Mouse (Mus musculus): ENCODE data around the gene Rsl24d1.
"Not testable (repeated sequence)": the region's sequence is repeated elsewhere in the genome, so short reads cannot be mapped to it uniquely, and the experiment has no call there.

The Rsl24d1 gene

DNA sequence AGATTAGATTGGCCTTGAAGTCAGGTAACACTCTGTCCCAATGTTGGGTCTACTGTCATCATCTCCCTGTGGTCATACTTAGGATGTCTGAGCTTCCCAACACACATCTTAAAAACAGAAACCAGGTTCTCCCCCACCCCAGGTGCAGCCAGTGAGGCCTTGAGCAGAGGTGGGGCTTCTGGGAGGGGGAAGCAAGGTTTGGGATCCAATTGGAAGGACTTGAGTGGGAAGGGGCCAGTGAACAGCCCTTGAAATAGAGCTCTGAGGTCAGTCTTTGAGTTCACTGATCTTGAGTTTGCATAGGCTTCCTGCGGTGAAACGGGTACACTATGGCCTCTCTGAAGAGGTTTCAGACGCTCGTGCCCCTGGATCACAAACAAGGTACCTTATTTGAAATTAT, 11.0 kb upstream of the Rsl24d1 start, which contains the start of gene Gm20509:
Gene Gm20509 (plus strand): TSS at position 290 of the 400 bp plus-strand sequence.
- no peak for DNase-seq

DNA sequence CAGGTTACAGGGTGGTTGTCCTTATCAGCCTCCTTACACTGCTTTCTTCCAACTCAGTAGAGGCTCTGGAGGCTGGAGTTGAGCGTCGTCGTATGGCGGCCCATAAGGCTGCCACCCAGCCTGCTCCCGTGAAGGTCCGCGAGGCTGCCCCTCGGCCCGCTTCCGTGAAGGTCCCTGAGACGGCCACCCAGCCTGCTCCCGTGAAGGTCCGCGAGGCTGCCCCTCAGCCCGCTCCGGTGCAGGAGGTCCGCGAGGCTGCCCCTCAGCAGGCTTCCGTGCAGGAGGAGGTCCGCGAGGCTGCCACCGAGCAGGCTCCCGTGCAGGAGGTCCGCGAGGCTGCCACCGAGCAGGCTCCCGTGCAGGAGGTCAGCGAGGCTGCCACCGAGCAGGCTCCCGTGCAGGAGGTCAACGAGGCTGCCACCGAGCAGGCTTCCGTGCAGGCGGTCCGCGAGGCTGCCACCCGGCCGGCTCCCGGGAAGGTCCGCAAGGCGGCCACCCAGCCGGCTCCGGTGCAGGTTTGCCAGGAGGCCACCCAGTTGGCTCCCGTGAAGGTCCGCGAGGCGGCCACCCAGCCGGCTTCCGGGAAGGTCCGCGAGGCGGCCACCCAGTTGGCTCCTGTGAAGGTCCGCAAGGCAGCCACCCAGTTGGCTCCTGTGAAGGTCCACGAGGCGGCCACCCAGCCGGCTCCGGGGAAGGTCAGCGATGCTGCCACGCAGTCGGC, 9.9 kb upstream of the Rsl24d1 start:
- peak; percentile 59 to 70 for DNase-seq

DNA sequence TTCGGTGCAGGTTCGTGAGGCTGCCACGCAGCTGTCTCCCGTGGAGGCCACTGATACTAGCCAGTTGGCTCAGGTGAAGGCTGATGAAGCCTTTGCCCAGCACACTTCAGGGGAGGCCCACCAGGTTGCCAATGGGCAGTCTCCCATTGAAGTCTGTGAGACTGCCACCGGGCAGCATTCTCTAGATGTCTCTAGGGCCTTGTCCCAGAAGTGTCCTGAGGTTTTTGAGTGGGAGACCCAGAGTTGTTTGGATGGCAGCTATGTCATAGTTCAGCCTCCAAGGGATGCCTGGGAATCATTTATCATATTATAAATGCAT, 9.4 kb upstream of the Rsl24d1 start:
- DNase-seq = no peak

DNA sequence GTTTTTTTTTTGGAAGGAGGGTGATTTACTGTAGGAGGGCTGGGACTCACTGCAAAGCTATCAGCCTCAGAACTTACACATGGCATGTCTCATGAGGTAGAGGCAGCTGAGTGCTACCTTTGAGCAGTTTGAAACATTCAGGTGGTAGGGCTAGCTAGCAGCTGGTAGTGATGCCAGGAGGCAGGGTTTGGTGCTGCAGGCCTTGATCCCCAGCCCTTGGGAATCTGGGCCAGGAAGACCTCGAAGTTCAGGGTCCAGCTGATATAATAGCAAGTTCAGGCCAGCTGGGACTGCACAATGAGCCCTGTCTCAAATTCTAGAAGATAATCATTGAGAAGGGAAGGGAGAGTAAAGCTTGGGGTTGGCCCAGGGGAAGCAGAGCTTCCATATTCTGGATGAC, 8.1 kb upstream of the Rsl24d1 start:
- DNase-seq = no peak

DNA sequence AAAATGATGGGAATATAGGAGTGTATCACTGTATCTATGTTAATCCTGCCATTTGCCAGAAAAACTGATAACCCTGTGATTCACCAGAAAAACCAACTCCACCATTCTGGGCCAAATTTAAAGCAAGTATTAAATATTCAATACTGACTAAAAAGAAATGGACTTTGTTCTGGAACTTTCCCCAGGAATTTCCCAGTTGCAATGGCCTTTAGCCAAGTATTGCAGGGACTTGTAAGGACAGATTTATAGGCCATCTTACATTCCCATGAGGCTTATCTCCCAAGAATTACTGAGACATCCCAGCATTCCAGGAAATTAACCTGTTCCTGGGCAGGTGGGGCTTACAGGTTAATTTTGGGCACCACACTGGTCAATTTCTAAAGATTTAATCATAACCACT, 7.5 kb upstream of the Rsl24d1 start:
- DNase-seq = no peak

DNA sequence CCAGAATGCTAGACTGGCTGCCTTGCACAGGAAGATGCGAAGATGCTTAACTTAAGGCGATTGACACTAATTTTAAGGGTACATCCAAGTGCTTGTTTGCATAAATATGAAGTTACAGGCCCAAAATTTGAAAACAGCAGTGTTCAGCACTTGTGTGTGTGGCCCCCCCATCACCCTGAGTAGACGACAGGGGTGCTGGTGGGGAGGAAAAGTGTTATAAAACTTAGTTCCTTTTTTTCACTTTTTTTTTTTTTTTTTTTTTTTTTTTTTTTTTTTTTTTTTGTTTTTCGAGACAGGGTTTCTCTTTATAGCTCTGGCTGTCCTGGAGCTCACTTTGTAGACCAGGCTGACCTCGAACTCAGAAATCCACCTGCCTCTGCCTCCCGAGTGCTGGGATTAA, 3.5 kb downstream of the Rsl24d1 start:
- not testable (repeated sequence) for DNase-seq

DNA sequence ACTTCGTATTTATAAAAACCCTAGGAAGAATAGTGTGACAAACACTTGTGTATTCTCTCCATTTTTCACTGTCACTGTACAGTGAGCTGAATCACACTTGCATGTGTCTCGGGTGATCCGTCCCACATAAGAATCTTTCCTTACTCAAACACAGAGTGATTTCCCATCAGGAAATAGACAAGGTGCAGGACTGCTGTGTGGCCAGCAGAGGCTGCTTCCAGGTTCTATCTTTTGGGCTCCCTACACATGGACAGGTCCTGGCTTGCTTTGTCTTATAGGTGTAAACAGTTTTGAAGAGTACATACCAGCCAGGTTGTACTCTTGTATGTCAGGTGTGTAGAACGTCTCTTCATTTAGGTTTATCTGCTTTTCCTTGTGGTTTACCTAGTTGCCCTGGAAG, 4.8 kb downstream of the Rsl24d1 start:
- no peak for DNase-seq

DNA sequence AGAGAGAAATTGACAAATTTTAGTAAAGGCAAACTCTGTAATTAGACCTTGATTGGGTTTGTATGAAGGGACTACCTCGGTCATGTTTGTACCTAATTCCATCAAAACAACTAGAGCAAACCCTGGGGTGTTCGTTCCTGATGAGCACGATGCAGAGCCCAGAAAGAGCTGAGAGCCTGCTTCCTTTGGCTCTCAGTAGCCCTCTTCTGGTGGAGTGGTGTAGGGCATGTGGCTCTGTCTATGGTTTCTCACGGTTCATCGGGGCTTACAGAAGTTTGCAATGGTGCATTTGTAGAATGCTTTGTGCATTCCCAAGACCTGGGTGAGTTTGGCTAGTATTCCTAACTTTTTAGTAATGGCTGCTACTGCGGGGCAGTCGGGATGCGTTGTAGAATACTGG, 8.5 kb downstream of the Rsl24d1 start:
- peak; percentile 54 to 56 for DNase-seq

DNA sequence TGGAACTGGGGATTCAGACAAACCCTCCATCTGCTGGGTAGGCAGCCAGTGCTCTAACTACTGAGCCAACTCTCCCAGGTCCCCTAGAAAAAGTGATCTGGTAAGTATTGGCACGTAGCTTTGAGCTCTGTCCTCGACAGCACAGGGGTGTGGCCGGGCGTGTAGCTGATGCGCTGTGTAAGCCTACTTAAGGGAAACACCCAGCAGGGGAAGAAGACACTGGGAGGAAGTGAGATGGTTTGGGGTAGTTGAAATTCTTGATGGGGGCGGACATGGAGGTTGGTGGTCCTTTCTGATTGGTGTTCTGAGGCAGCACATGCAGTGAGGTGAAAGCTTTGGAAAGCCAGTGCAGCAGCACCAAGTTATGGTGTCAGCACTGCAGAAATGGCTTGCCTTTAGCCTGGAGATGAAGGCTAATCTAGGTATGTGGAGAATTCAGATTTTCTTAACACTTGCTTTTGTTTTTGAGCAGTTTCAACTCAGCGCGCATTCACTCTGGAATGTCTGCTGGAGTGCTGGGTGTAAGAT, 11.9 kb downstream of the Rsl24d1 start:
- no peak for DNase-seq

DNA sequence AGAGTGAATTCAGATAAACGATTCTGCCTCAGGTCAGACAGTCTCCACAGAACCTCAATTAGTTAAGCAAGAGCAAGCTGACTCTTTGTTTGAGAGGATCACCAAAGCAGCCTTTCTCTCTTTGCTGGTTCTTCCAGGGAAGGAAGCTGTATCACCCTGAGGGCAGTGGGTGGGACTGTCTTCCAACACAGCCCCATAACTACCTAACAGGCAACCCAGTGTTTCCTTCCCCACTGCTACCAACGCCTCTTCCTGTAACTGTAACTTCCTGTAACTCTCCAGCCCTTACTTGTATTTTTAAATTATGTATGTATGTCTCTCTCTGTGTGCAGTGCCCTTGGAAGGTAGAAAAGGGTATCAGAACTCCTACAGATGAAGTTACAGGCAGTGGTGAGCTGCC, 14.2 kb downstream of the Rsl24d1 start:
- no peak for DNase-seq

DNA sequence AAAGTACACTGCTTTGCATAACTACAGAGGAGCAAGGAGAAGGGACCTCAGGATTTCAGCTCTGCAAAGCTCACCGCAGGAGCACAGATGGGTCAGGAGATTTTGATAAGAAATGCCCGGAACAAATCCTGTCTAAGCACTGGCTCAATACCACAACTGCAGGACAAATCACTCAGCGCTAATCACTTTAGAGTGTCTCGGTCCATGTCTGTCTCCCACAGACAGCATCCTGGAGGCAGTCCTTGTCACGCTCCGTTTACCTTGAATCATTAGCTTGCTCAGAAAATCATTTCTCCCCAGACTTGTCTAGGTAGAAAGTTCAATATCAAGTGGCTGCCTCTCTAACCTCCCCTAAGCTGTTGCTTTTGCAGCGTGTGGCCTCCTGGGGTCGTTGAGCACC, 16.6 kb downstream of the Rsl24d1 start:
- DNase-seq = peak in 1 of 2 experiments; percentile 6

DNA sequence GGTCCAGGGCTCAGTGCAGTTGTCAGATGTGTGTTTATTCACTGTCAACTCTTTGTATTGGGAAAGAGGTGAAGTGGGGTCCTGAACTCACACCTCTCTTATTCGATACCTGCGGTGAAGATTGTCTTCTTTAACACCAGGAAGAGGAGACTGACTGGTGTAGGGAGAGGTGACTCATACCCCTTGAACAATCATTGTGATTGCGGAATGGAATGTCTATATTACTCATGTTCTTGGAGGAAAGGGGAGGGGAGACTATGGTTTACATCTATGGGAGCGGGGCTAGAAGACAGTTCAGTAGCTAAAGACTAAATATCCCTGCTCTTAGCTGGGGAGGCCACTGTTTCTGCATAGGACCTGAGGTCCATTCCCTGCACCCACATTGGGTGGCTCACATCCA, 17.3 kb downstream of the Rsl24d1 start:
- no peak for DNase-seq

DNA sequence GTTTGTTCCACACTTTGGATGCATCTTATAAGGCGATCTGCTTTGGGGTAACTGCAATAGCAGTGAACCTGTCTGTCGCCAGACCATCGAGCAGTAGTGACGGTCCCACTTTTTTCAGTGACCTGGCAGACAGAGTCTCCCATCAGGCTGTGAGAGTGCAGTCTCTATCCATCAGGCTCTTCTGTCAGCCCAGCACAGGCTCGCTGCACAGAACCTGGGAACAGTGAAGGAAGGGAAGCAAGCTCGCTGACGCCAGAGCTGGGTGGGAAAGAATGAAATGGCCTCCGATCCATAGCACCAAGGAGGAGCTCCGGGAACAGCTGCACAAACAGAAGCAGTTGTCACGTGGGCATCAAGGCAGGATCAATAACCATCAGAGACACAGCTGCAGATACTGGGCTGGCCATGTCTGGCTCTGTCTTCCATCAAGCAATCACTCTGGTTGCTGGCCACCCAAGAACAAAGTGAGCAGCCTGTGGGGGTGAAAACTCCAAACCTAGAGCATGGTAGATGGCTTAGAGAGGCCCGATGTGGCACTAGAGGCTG, 24.2 kb downstream of the Rsl24d1 start:
- no peak for DNase-seq

DNA sequence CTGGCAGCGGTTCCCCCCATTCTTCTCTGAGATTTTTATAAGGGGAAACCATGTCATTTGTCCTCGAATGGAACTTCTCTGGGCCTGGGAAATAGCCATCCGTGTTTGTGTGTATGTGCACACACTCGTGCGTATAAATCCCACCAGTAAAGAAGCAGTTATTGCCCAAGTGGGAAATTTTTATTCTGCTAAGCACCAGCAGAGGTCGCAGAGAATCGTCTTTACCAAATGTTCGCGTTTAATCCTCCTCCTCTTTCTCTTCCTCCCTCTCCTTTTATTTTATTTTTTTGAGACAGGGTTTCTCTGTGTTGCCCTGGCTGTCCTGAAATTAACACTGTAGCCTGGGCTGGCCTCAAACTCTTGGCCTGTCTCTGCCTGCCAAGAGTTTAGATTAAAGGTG, 41.1 kb downstream of the Rsl24d1 start:
- peak in 1 of 2 experiments; percentile 16 for DNase-seq

DNA sequence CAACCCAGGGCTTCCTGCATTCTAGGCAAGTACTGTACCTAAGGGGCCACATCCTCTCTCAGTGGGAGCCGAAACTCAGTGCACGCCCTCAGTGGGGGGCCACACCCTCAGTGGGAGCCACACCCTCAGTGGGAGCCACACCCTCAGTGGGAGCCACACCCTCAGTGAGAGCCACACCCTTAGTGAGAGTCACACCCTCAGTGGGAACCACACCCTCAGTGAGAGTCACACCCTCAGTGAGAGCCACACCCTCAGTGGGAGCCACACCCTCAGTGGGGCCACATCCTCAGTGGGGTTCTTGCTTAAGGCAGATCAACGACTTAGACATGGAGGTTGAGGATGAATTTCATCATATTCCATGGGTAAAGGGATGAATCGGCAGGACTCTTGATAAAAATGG, 44.7 kb downstream of the Rsl24d1 start:
- no peak for DNase-seq

DNA sequence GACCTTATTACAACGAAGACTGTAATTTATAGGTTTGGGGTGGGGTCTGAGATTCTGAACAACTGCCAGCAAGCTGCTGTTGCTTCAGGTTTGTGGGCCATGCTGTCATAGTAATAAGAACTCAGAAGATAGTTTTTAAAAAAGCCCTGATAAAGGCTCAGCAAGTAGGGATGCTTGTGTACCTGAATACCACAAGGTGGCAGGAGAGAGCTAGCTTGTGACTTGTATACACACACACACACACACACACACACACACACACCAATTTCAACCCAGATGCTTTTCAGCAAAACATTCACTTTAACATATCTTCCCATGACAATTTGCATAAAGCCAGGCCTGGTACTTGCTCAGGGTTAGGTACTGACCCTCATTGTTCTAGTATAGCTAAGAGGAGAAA, 46.0 kb downstream of the Rsl24d1 start:
- peak; percentile 16 to 27 for DNase-seq

DNA sequence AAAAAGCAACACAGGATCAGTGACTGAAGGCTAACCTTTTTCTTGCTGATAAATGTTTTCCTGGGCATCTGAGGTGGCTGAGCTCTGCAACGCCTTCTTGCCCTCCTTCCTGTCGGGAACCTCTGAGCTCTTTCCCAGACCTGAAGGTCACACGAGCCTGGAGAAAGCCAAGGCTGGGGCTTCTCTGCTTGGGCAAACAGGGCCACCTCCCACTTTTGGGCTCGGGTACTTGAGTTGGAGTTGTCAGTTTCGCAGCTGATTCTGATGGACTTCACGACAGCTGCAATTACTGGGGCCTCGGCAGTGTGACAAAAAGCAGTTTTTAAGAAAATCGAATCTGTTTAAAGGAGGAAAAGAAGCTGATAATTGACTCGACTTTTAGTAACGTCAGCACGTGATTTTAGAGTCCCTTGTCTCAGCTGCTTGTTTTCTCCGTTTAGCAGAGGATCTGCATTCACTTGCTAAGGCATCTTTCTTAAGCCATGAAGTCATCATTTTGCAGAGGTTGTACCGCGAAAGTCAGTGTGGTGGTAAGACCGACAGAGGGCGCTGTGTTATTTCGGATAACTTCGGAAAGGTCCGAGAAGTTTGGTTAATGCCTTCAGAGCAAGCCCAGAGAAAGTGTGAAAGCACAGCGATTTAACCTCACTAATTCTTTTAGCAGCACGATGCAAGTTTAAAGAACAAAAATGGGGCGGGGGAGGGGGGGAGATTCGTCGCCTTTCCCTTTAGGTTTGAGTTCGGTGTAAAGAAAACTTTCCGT, 49.5 kb downstream of the Rsl24d1 start:
- peak; percentile 87 for DNase-seq

DNA sequence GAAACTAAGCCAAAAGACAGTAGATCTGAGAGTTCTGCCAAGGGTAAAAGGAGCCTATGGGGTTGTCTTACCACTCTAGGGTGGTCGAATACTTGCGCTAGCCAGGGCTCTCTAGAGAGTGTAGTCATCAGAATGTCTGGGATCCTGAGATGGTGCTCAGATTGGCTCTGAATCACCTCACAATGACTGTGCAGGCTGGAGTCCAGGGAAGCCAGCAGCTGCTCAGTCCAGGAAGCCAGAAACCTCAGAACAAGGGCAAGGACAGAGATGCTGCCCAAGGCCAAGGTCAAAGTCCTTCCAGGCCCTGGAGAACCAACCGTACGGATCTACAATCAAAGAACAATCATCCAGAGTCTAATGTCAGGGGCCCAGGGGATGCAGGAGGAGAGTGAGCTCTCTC, 52.4 kb downstream of the Rsl24d1 start:
- no peak for DNase-seq

Data from kidney, postnatal 4 days (tissue).